Mouse (Mus musculus) thymus, adult 2 months (tissue): Measurements from ENCODE around the gene Ankmy1.

Source experiments
- CTCF ChIP-seq: fragments of 200-500 bp; IDR thresholded peaks from 2 replicates; pipeline ENCODE4 v1.5.1; 2012; ENCODE audit warnings: mild to moderate bottlenecking, control low read depth, low read length, moderate library complexity, borderline replicate concordance; ENCODE audit not compliant: control insufficient read depth, poor library complexity, insufficient read depth; ENCODE audit errors: extremely low read depth
- POLR2A ChIP-seq: fragments of 200-500 bp; IDR thresholded peaks from 2 replicates; pipeline ENCODE4 v1.6.1; 2012; ENCODE audit warnings: mild to moderate bottlenecking, low read length, control low read depth, moderate library complexity; ENCODE audit not compliant: control insufficient read depth, poor library complexity, insufficient read depth; ENCODE audit errors: extremely low read depth

GRCm38 (mm10) chr1:92914239-92914638, 11.5 kb upstream of the Ankmy1 start:
- TF ChIP-seq POLR2A (no peak), CTCF (no peak)
